Mouse (Mus musculus) testis, adult 2 months (tissue): ENCODE data around the gene Syt5. TPM values are rescaled to one million over a fixed set of nuclear protein-coding genes. Genes with fewer than 3 reads are reported as not detected.
"Not testable (repeated sequence)": the region's sequence is repeated elsewhere in the genome, so short reads cannot be mapped to it uniquely, and the experiment has no call there.

Experiments
- H3K27ac ChIP-seq: fragments of 200-500 bp; 2 replicates; pipeline ENCODE4 v1.5.1; 2012; ENCODE audit warnings: low read depth, low read length; ENCODE audit not compliant: control insufficient read depth, insufficient read depth
- H3K27me3 ChIP-seq: fragments of 200-500 bp; 2 replicates; pipeline ENCODE4 v1.6.1; 2012; ENCODE audit warnings: mild to moderate bottlenecking, low read length, moderate library complexity; ENCODE audit not compliant: control insufficient read depth, insufficient read depth
- H3K36me3 ChIP-seq: fragments of 200-500 bp; 2 replicates; pipeline ENCODE4 v1.6.1; 2012; ENCODE audit warnings: mild to moderate bottlenecking, low read length; ENCODE audit not compliant: control insufficient read depth, insufficient read depth
- H3K4me1 ChIP-seq: fragments of 200-500 bp; 2 replicates; pipeline ENCODE4 v1.6.1; 2012; ENCODE audit warnings: low read length; ENCODE audit not compliant: control insufficient read depth, insufficient read depth
- H3K4me3 ChIP-seq: fragments of 200-500 bp; 2 replicates; pipeline ENCODE4 v1.5.1; 2012; ENCODE audit warnings: low read depth, mild to moderate bottlenecking, low read length, moderate library complexity, mixed read lengths; ENCODE audit not compliant: control insufficient read depth
- CTCF ChIP-seq: fragments of 200-500 bp; IDR thresholded peaks from 2 replicates; pipeline ENCODE4 v1.5.1; 2012; ENCODE audit warnings: low read depth, mild to moderate bottlenecking, inconsistent platforms, low read length, moderate library complexity; ENCODE audit not compliant: control insufficient read depth, insufficient read depth, insufficient replicate concordance
- POLR2A ChIP-seq: fragments of 200-500 bp; IDR thresholded peaks from 2 replicates; pipeline ENCODE4 v1.6.1; 2012; ENCODE audit warnings: low read depth, mild to moderate bottlenecking, inconsistent platforms, low read length, moderate library complexity; ENCODE audit not compliant: control insufficient read depth
- polyA plus RNA-seq: library from polyadenylated mRNA; depleted of rRNA; stranded (reverse); fragments of >200 nt; gene quantifications from 2 replicates; pipeline ENCODE4 v1.2.3, GENCODE M21; 2012

Syt5 gene
- polyA plus RNA-seq, 1 experiment: 4.5 TPM

GRCm38 (mm10) chr7:4546050-4546449 is 1.3 kb downstream of the Syt5 start:
- Histone ChIP-seq H3K4me1 (peaks cover 33% of the 10 kb centered on the region), H3K36me3 (no peaks in the 10 kb centered on the region), H3K27ac (no peak overlapping the region), H3K27me3 (no peaks in the 10 kb centered on the region), H3K4me3 (peak overlapping the region; percentile 32)
- TF ChIP-seq CTCF (no peak), POLR2A (no peak)

GRCm38 (mm10) chr7:4542013-4542412 is 5.3 kb downstream of the Syt5 start:
- no peak for TF ChIP-seq CTCF
- TF ChIP-seq POLR2A: no peak
- H3K36me3 ChIP-seq: no peaks in the 10 kb centered on the region
- H3K27ac ChIP-seq: 0 out of 2 replicates have a peak overlapping the region, but pooled peaks have one; percentile 10
- peaks cover 36% of the 10 kb centered on the region for H3K4me1 ChIP-seq
- H3K4me3 ChIP-seq: peak overlapping the region; percentile 71
- no peaks in the 10 kb centered on the region for H3K27me3 ChIP-seq

- H3K4me1 ChIP-seq: peaks cover 29% of the 10 kb centered on the region
- TF ChIP-seq POLR2A (no peak), CTCF (no peak)
- no peak overlapping the region for H3K27ac ChIP-seq
- no peaks in the 10 kb centered on the region for H3K27me3 ChIP-seq
- no peaks in the 10 kb centered on the region for H3K36me3 ChIP-seq
- no peak overlapping the region for H3K4me3 ChIP-seq
Measured at GRCm38 (mm10) chr7:4541344-4541743, 6.0 kb downstream of the Syt5 start.

GRCm38 (mm10) chr7:4539019-4539418 is 8.3 kb downstream of the Syt5 start:
- TF ChIP-seq POLR2A (no peak), CTCF (no peak)

GRCm38 (mm10) chr7:4537181-4537580 is 10.2 kb downstream of the Syt5 start:
- Histone ChIP-seq H3K4me1 (peaks cover 16% of the 10 kb centered on the region), H3K27me3 (no peaks in the 10 kb centered on the region), H3K4me3 (no peak overlapping the region), H3K27ac (no peak overlapping the region), H3K36me3 (no peaks in the 10 kb centered on the region)
- no peak for TF ChIP-seq CTCF
- TF ChIP-seq POLR2A: no peak

More at GRCm38 (mm10) chr7:4539019-4539418, 8.3 kb downstream of the Syt5 start:
- no peaks in the 10 kb centered on the region for H3K36me3 ChIP-seq
- peaks cover 21% of the 10 kb centered on the region for H3K4me1 ChIP-seq
- no peak overlapping the region for H3K27ac ChIP-seq
- H3K27me3 ChIP-seq: no peaks in the 10 kb centered on the region
- no peak overlapping the region for H3K4me3 ChIP-seq

- H3K4me1 ChIP-seq: peaks cover 13% of the 10 kb centered on the region
- H3K4me3 ChIP-seq: no peak overlapping the region
- H3K27me3 ChIP-seq: no peaks in the 10 kb centered on the region
- H3K36me3 ChIP-seq: no peaks in the 10 kb centered on the region
- no peak overlapping the region for H3K27ac ChIP-seq
- no peak for TF ChIP-seq CTCF
- no peak for TF ChIP-seq POLR2A
Measured at GRCm38 (mm10) chr7:4536369-4536768, 11.0 kb downstream of the Syt5 start.

- Histone ChIP-seq H3K4me1 (peaks cover 5% of the 10 kb centered on the region), H3K36me3 (no peaks in the 10 kb centered on the region), H3K27ac (0 out of 2 replicates have a peak within 1 kb of the TSS, but pooled peaks have one; percentile 49), H3K27me3 (no peaks in the 10 kb centered on the region), H3K4me3 (peak within 1 kb of the TSS; percentile 88)
- TF ChIP-seq POLR2A (no peak), CTCF (no peak)
Measured at GRCm38 (mm10) chr7:4532005-4532729, 15.2 kb downstream of the Syt5 start, which contains the start of gene Dnaaf3. Gene Dnaaf3, minus strand, starts transcription at chr7:4532453.

- H3K4me1 ChIP-seq, H3K4me3 ChIP-seq, H3K27ac ChIP-seq, H3K36me3 ChIP-seq, H3K27me3 ChIP-seq: not testable (repeated sequence)
Measured at GRCm38 (mm10) chr7:4530166-4530565, 17.2 kb downstream of the Syt5 start.
